Mouse (Mus musculus) kidney, adult 11 months (tissue): ENCODE measurements around the gene Bicral.

ENCODE experiments used
- DNase-seq: peaks from one replicate; pipeline ENCODE4 v3.0.0; 2022

Gene Bicral

DNA sequence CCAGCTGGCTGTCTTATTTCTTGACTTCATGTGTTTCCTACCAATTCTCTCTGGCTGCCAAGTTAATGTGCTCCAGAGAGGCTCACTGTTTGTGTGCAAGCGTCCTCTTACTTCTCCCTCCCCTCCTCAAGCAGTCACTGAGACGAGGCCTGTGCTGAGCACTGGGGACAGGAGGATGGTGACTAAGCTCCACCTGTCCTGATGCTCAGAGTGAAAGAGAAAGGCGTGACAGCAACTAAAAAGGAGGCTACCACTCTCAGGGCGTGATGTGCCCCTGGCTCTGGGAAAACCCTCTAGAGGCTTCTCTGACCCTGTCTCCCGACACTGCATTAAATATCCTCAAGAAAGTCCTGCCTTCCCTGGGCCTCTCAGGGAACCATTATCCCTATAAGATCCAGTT, 109.0 kb downstream of the Bicral start:
- no peak for DNase-seq
